Mouse (Mus musculus) heart, embryonic 11.5 days (tissue): Measurements from ENCODE around the gene Grin2a. TPM values are rescaled to one million over a fixed set of nuclear protein-coding genes. Genes with fewer than 3 reads are reported as not detected.

Experiments used
- ATAC-seq: fragments of 200-750 bp; cut with Nextera tagmentation; replicated peaks from 2 replicates; pipeline ENCODE4 v1.8.0; 2017; ENCODE audit warnings: moderate library complexity; ENCODE audit not compliant: insufficient number of reproducible peaks, low FRiP score, low TSS enrichment
- H3K27ac ChIP-seq: fragments of 300-500 bp; sonication (generic); 2 replicates; pipeline ENCODE4 v1.5.1; 2014; ENCODE audit warnings: mild to moderate bottlenecking, low read depth, low read length
- H3K27me3 ChIP-seq: fragments of 300-500 bp; sonication (generic); 2 replicates; pipeline ENCODE4 v1.6.1; 2014; ENCODE audit warnings: mild to moderate bottlenecking, low read length, mixed read lengths; ENCODE audit not compliant: control insufficient read depth, insufficient read depth
- H3K36me3 ChIP-seq: fragments of 300-500 bp; sonication (generic); 2 replicates; pipeline ENCODE4 v1.6.1; 2014; ENCODE audit warnings: mild to moderate bottlenecking, low read length, moderate library complexity, mixed read lengths; ENCODE audit not compliant: control insufficient read depth, insufficient read depth
- H3K4me1 ChIP-seq: fragments of 300-500 bp; sonication (generic); 2 replicates; pipeline ENCODE4 v1.6.1; 2014; ENCODE audit warnings: low read length; ENCODE audit not compliant: control insufficient read depth, insufficient read depth
- H3K4me2 ChIP-seq: fragments of 300-500 bp; sonication (generic); 2 replicates; pipeline ENCODE4 v1.6.1; 2014; ENCODE audit warnings: mild to moderate bottlenecking, moderate library complexity
- H3K4me3 ChIP-seq: fragments of 300-500 bp; sonication (generic); 2 replicates; pipeline ENCODE4 v1.5.1; 2014; ENCODE audit warnings: low read depth, low read length
- H3K9ac ChIP-seq: fragments of 300-500 bp; sonication (generic); 2 replicates; pipeline ENCODE4 v1.6.1; 2014; ENCODE audit warnings: mild to moderate bottlenecking, low read depth, low read length, moderate library complexity
- H3K9me3 ChIP-seq: fragments of 300-500 bp; sonication (generic); replicated peaks from 2 replicates; pipeline ENCODE4 v1.6.1; 2016; ENCODE audit warnings: low read length; ENCODE audit not compliant: control insufficient read depth
- WGBS: fragments of 180-500 bp; shearing (Covaris S2); extraction: QIAGEN DNeasy Blood & Tissue Kit; methylation state at CpG from one replicate; pipeline ENCODE4 v1.1.7; 2014; ENCODE audit not compliant: insufficient replicate concordance; 5-methylcytosine and 5-hydroxymethylcytosine counted together
- polyA plus RNA-seq: library from polyadenylated mRNA; unstranded; fragments of >200 nt; fragmentation: Nextera tagmentation; extraction: Ambion mirVana; gene quantifications from 2 replicates; pipeline ENCODE4 v1.2.1, GENCODE M21; 2014

Grin2a gene
- polyA plus RNA-seq, 1 experiment from 2014 or later = 0.19 TPM

- H3K27ac ChIP-seq = no peak overlapping the region
- no peak overlapping the region for H3K9ac ChIP-seq
- H3K4me3 ChIP-seq = no peak overlapping the region
- WGBS = 55% methylated on average over 1 of the region's 1 CpGs
- ATAC-seq = no peak
- no peaks in the 10 kb centered on the region for H3K4me1 ChIP-seq
- H3K27me3 ChIP-seq = no peaks in the 10 kb centered on the region
- H3K4me2 ChIP-seq = no peak overlapping the region
- no peaks in the 10 kb centered on the region for H3K36me3 ChIP-seq
- no peaks in the 10 kb centered on the region for H3K9me3 ChIP-seq
Measured at GRCm38 (mm10) chr16:10003001-10003400, 7.6 kb upstream of the Grin2a start.

GRCm38 (mm10) chr16:10001601-10002000 is 6.2 kb upstream of the Grin2a start:
- H3K27me3 ChIP-seq = peaks cover 6% of the 10 kb centered on the region
- no peaks in the 10 kb centered on the region for H3K9me3 ChIP-seq
- ATAC-seq = no peak
- no peaks in the 10 kb centered on the region for H3K36me3 ChIP-seq
- no peak overlapping the region for H3K9ac ChIP-seq
- 28% methylated on average over 1 of the region's 1 CpGs for WGBS
- H3K4me1 ChIP-seq = no peaks in the 10 kb centered on the region
- H3K4me2 ChIP-seq = no peak overlapping the region
- no peak overlapping the region for H3K4me3 ChIP-seq
- H3K27ac ChIP-seq = no peak overlapping the region

- no peak overlapping the region for H3K27ac ChIP-seq
- no peak overlapping the region for H3K4me3 ChIP-seq
- 62% methylated on average over 5 of the region's 5 CpGs for WGBS
- H3K9ac ChIP-seq = no peak overlapping the region
- ATAC-seq = no peak
- no peaks in the 10 kb centered on the region for H3K9me3 ChIP-seq
- H3K4me1 ChIP-seq = no peaks in the 10 kb centered on the region
- H3K36me3 ChIP-seq = no peaks in the 10 kb centered on the region
- peaks cover 22% of the 10 kb centered on the region for H3K27me3 ChIP-seq
- no peak overlapping the region for H3K4me2 ChIP-seq
Measured at GRCm38 (mm10) chr16:9999926-10000325, 4.6 kb upstream of the Grin2a start.

DNA sequence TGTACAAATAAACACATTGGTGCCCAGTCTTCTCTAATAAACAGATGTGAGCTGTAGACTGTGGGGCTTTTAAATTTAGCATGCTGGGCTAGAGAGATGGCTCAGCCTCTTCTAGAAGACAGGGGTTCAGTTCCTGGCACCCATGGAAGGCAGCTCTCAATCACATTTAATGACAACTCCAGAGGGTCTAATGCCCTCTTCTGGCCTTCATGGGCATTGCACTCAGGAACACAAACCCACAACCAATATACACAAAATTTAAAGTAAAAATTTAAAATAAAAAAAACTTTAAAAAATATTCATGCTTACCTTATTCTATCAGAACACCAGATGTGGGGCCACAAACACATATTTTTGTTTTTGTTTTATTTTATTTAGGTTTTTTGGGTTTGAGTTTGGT is 2.6 kb upstream of the Grin2a start:
- H3K27me3 ChIP-seq = peaks cover 42% of the 10 kb centered on the region

DNA sequence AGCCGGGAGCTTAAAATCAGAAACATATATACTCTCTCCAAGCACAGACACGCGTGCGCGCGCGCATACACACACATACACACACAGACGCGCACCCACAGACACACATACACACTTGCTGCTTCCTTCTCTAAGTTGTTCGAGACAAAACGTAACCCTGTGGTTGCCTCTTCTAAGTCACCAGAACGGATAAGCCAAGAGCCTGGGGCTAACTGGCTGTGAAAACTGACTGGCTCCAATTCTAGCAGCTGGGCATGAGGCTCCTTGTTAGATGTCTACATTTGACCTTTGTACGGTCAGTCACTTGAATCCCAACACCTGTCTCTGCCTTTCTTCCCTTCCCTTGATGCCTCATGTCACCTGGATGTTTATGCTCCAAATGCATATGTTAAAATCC is 452 bp upstream of the Grin2a start:
- peak overlapping the region; percentile 75 for H3K4me2 ChIP-seq
- peaks cover 63% of the 10 kb centered on the region for H3K27me3 ChIP-seq
- no peaks in the 10 kb centered on the region for H3K36me3 ChIP-seq
- no peak overlapping the region for H3K9ac ChIP-seq
- H3K4me1 ChIP-seq = peaks cover 15% of the 10 kb centered on the region
- no peaks in the 10 kb centered on the region for H3K9me3 ChIP-seq
- ATAC-seq = no peak
- H3K4me3 ChIP-seq = peak overlapping the region; percentile 44
- WGBS = 25% methylated on average over 13 of the region's 13 CpGs
- no peak overlapping the region for H3K27ac ChIP-seq

More for the DNA sequence above, 2.6 kb upstream of the Grin2a start:
- H3K9ac ChIP-seq = no peak overlapping the region
- H3K4me1 ChIP-seq = peaks cover 13% of the 10 kb centered on the region
- no peaks in the 10 kb centered on the region for H3K9me3 ChIP-seq
- no peaks in the 10 kb centered on the region for H3K36me3 ChIP-seq
- ATAC-seq = no peak
- H3K4me2 ChIP-seq = no peak overlapping the region
- H3K27ac ChIP-seq = no peak overlapping the region
- no peak overlapping the region for H3K4me3 ChIP-seq

- Histone ChIP-seq H3K4me3 (peak overlapping the region; percentile 44), H3K4me2 (peak overlapping the region; percentile 75), H3K27me3 (peaks cover 70% of the 10 kb centered on the region), H3K9ac (no peak overlapping the region), H3K4me1 (peaks cover 15% of the 10 kb centered on the region), H3K27ac (no peak overlapping the region), H3K36me3 (no peaks in the 10 kb centered on the region), H3K9me3 (no peaks in the 10 kb centered on the region)
- no peak for ATAC-seq
- 2% methylated on average over 46 of the region's 51 CpGs for WGBS
Measured at GRCm38 (mm10) chr16:9994041-9994950, 1.1 kb downstream of the Grin2a start.

DNA sequence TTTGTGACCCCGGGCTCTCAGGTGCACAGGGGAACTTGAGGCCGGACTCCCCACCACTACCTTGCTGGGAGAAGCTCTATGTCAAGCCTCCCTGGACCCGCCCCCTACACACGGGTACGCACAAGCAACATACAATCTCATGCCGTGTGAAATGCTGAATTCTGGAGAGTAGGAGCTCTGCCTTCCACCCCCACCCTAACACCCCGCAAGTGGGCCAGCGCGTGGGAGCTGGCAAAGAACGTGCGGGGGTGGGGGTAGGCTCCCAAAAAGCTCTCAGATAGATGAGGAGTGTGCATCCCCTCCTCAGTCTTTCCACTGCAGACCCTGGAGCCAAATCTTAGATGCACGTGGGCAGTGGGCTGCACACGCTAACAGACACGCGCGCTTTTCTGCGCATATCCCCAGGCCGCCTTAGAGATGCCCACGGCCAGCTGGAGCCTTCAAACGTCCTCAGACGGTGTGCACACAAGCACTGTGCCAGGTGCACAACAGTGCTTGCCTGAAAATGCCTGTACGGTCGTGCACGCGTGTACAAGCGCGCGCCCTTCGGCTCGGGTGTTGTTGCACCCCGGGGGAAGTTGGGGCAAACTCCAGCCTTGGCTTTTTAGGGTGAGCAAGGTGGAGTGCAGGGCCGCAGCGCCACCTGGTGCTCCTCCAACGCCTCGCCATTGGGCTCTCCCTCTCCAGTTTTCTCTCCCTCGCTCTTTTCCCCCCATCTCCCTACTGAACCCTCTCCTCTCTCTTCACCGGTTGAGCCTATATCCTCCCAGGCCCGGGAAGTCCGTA is 1.9 kb downstream of the Grin2a start:
- 1% methylated on average over 39 of the region's 39 CpGs for WGBS
- Histone ChIP-seq H3K4me3 (peak overlapping the region; percentile 44), H3K9ac (no peak overlapping the region), H3K4me2 (peak overlapping the region; percentile 75), H3K4me1 (peaks cover 15% of the 10 kb centered on the region), H3K36me3 (no peaks in the 10 kb centered on the region), H3K27me3 (peaks cover 70% of the 10 kb centered on the region), H3K9me3 (no peaks in the 10 kb centered on the region), H3K27ac (no peak overlapping the region)
- peak; percentile 37; the same call in 1 of the 2 replicates for ATAC-seq

GRCm38 (mm10) chr16:9992773-9993221 is 2.6 kb downstream of the Grin2a start:
- peak overlapping the region; percentile 75 for H3K4me2 ChIP-seq
- H3K27me3 ChIP-seq = peaks cover 70% of the 10 kb centered on the region
- peaks cover 15% of the 10 kb centered on the region for H3K4me1 ChIP-seq
- no peaks in the 10 kb centered on the region for H3K9me3 ChIP-seq
- peak; percentile 40; the same call in 1 of the 2 replicates for ATAC-seq
- no peak overlapping the region for H3K27ac ChIP-seq
- no peak overlapping the region for H3K9ac ChIP-seq
- under 1% methylated on average over 17 of the region's 17 CpGs for WGBS
- H3K36me3 ChIP-seq = no peaks in the 10 kb centered on the region
- peak overlapping the region; percentile 44 for H3K4me3 ChIP-seq
